Comparison of ENCODE assay signal across 23 mouse cellular contexts in the genomic region with DNA sequence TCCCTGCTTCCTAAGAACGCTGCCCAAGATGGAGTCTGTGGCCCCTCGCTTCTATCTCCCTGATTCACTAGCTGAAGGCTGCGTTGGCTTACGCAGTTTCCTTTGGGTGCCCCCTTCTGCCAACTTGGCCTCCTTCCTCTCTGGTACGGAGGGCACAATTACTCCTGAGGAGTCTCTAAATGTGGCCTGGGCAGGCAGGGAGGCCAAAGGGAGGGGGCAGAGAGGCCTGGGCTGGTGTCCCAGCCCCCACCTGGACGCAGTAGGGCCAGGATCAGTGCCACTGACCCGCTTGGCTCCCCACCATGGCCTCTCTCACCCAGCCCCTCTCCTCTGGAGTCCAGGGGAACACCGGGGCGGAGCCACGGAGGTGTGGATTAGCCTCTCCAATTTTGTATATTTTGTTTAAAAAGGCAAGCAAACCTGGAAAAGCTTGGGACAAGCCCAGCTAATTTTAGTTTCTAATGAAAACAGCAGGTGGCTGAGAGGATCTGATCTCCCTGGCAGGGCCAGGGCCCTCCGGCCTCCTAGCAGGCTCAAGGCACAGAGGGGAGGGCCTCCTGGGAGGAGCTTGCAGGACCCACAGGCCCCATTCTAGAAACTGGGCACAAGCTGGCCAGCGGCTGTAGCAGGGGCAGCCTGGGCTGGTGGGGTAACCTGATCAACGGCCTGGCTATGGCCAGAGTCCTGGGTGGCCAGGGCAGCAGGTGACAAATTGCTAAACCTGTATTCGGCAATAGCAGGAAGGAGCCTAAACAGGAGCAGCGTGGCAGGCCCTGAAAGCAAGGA. TPM values are rescaled to one million over a fixed set of nuclear protein-coding genes. Genes with fewer than 3 reads are reported as not detected.
DNase-seq lines count a peak whose midpoint lies in the region; ATAC-seq lines count a peak whose summit lies in the region.
"Had no signal": no experiment of that assay in that cellular context is flagged by ENCODE, and none has a peak within 500 bp of the region (broad histone marks: within the 10 kb centered on the region; RNA-seq: fewer than 3 reads in every experiment).

No protein-coding gene starts in this region.

- H3K4me1 ChIP-seq in kidney, embryonic 14.5 days (ENCODE audit: control insufficient read depth, insufficient read depth, low read length): peaks cover 12% of the 10 kb centered on the region
- peaks cover 45% of the 10 kb centered on the region for H3K4me1 ChIP-seq in neural tube, embryonic 13.5 days (replicated peaks)
- peaks cover 21% of the 10 kb centered on the region for H3K4me1 ChIP-seq in neural tube, embryonic 15.5 days

- no peak overlapping the region for H3K9ac ChIP-seq in kidney, embryonic 14.5 days (ENCODE audit: low read depth, low read length)
- 0 out of 2 replicates have a peak overlapping the region, but pooled peaks have one; percentile 17 for H3K9ac ChIP-seq in neural tube, embryonic 13.5 days
- no peak overlapping the region for H3K9ac ChIP-seq in neural tube, embryonic 15.5 days (replicated peaks)
- H3K9ac ChIP-seq: embryonic facial prominence, embryonic 15.5 days; heart, embryonic 12.5 days; lung, embryonic 14.5 days had no signal

- no peak overlapping the region for H3K4me2 ChIP-seq in kidney, embryonic 14.5 days (replicated peaks; ENCODE audit: low read depth, low read length)
- no peak overlapping the region for H3K4me2 ChIP-seq in neural tube, embryonic 13.5 days
- H3K4me2 ChIP-seq in neural tube, embryonic 15.5 days: no peak overlapping the region
- H3K4me2 ChIP-seq: embryonic facial prominence, embryonic 15.5 days; heart, embryonic 12.5 days; hindbrain, embryonic 13.5 days; liver, embryonic 11.5 days; lung, embryonic 14.5 days had no signal

- 64% methylated on average over 15 of the region's 15 CpGs for WGBS in kidney, embryonic 14.5 days
- WGBS in neural tube, embryonic 13.5 days: 77% methylated on average over 15 of the region's 15 CpGs
- WGBS in neural tube, embryonic 15.5 days: 76% methylated on average over 14 of the region's 15 CpGs

- no peak overlapping the region for H3K4me3 ChIP-seq in kidney, embryonic 14.5 days (ENCODE audit: low read length)
- no peak overlapping the region for H3K4me3 ChIP-seq in neural tube, embryonic 13.5 days
- no peak overlapping the region for H3K4me3 ChIP-seq in neural tube, embryonic 15.5 days (replicated peaks)
- H3K4me3 ChIP-seq: embryonic facial prominence, embryonic 15.5 days; heart, embryonic 12.5 days; hindbrain, embryonic 13.5 days; layer of hippocampus, adult 2 months had no signal

- no peak for DNase-seq in kidney, postnatal 14 days
- peak; percentile 62 for DNase-seq in gastrocnemius, postnatal 14 days
- no peak for DNase-seq in spleen, postnatal 14 days (ENCODE audit: low spot score in 2 of 2)
- no peak for DNase-seq in thymus, postnatal 10 days (ENCODE audit: low spot score in 2 of 2)
- DNase-seq: adrenal gland, postnatal 14 days; cerebellum, adult 11 months; embryo, embryonic 11 days; heart, adult 11 months; heart, postnatal 14 days; kidney, adult 9 months; lung, embryonic 14.5 days; lung, postnatal 36 days; thymus, postnatal 36 days had no signal

- ATAC-seq in kidney, embryonic 14.5 days (ENCODE audit: low FRiP score, low TSS enrichment): 0 out of 2 replicates have a peak, but pooled peaks have one; percentile 15
- no peak for ATAC-seq in neural tube, embryonic 13.5 days (ENCODE audit: low read depth)
- ATAC-seq in neural tube, embryonic 15.5 days (ENCODE audit: low FRiP score): no peak

- H3K27me3 ChIP-seq in kidney, embryonic 14.5 days (ENCODE audit: control insufficient read depth, insufficient read depth, low read length): peaks cover 13% of the 10 kb centered on the region
- peaks cover 14% of the 10 kb centered on the region for H3K27me3 ChIP-seq in neural tube, embryonic 13.5 days
- 0 out of 2 replicates have a peak, but pooled peaks cover 10% of the 10 kb centered on the region for H3K27me3 ChIP-seq in neural tube, embryonic 15.5 days (replicated peaks)
- H3K27me3 ChIP-seq: Patski had no signal

- no peaks in the 10 kb centered on the region for H3K36me3 ChIP-seq in kidney, embryonic 14.5 days (ENCODE audit: control insufficient read depth, insufficient read depth, low read length)
- no peaks in the 10 kb centered on the region for H3K36me3 ChIP-seq in neural tube, embryonic 13.5 days
- no peaks in the 10 kb centered on the region for H3K36me3 ChIP-seq in neural tube, embryonic 15.5 days
- H3K36me3 ChIP-seq: embryonic facial prominence, embryonic 15.5 days; heart, embryonic 12.5 days; hindbrain, embryonic 13.5 days had no signal

- H3K9me3 ChIP-seq in kidney, embryonic 14.5 days (ENCODE audit: control insufficient read depth, low read length): no peaks in the 10 kb centered on the region
- no peaks in the 10 kb centered on the region for H3K9me3 ChIP-seq in neural tube, embryonic 13.5 days
- H3K9me3 ChIP-seq in neural tube, embryonic 15.5 days (replicated peaks): no peaks in the 10 kb centered on the region
- H3K9me3 ChIP-seq: embryonic facial prominence, embryonic 15.5 days; heart, embryonic 12.5 days; hindbrain, embryonic 13.5 days had no signal

- intact Hi-C loops in gastrocnemius, postnatal 14 days (cut with DNase I; ENCODE audit: low total_unique reads): no loop called here

- H3K27ac ChIP-seq in kidney, embryonic 14.5 days (ENCODE audit: low read depth, low read length): no peak overlapping the region
- H3K27ac ChIP-seq in neural tube, embryonic 13.5 days (replicated peaks): no peak overlapping the region
- H3K27ac ChIP-seq in neural tube, embryonic 15.5 days (replicated peaks): no peak overlapping the region
- H3K27ac ChIP-seq: embryonic facial prominence, embryonic 15.5 days; hindbrain, embryonic 13.5 days; layer of hippocampus, adult 2 months had no signal

RNA-seq across cellular contexts. Expression of gene Wnt4, which starts 8.8 kb away (rescaled TPM):
- polyA plus RNA-seq in kidney, embryonic 14.5 days (2014; fragmentation: Nextera tagmentation; extraction: Ambion mirVana): 16.0 and 21.4 TPM in 2 replicates
- 4.1 and 4.9 TPM in 2 replicates for polyA plus RNA-seq in neural tube, embryonic 13.5 days (2015; fragmentation: Nextera tagmentation; extraction: Ambion mirVana)
- 3.8 and 5.0 TPM in 2 replicates for polyA plus RNA-seq in neural tube, embryonic 15.5 days (2015; fragmentation: Nextera tagmentation; extraction: Ambion mirVana)
- total RNA-seq in gastrocnemius, postnatal 14 days (2021): 1 to 10 TPM; 6.4 to 8.8 TPM
- total RNA-seq: megakaryocyte-erythroid progenitor cell, adult 5-6 weeks had no signal
